Mouse (Mus musculus) G1E (cell line): ENCODE results near the gene Hamp2. TPM values are rescaled to one million over a fixed set of nuclear protein-coding genes. Genes with fewer than 3 reads are reported as not detected.

ENCODE experiments used
- ATAC-seq: 2 replicates; pipeline ENCODE4 v1.8.0; 2016; ENCODE audit warnings: mild to moderate bottlenecking; ENCODE audit not compliant: insufficient number of reproducible peaks, poor library complexity, low FRiP score, severe bottlenecking; ENCODE audit errors: extremely low read depth
- DNase-seq: peaks from one replicate; pipeline ENCODE4 v3.0.0; 2012; ENCODE audit warnings: low spot score
- H3K27me3 ChIP-seq: 2 replicates; pipeline ENCODE4 v1.6.1; 2012; ENCODE audit warnings: mild to moderate bottlenecking, low read length, inconsistent platforms; ENCODE audit not compliant: insufficient read depth
- H3K36me3 ChIP-seq: replicated peaks from 2 replicates; pipeline ENCODE3; 2012; ENCODE audit warnings: mild to moderate bottlenecking, inconsistent platforms
- H3K4me1 ChIP-seq: 2 replicates; pipeline ENCODE4 v1.6.1; 2012; ENCODE audit warnings: low read depth, low read length, inconsistent platforms, mixed read lengths; ENCODE audit not compliant: insufficient read depth
- H3K4me3 ChIP-seq: 2 replicates; pipeline ENCODE4 v1.5.1; 2012; ENCODE audit warnings: low read depth, mild to moderate bottlenecking, inconsistent platforms, low read length, moderate library complexity, mixed read lengths
- H3K9me3 ChIP-seq: replicated peaks from 2 replicates; pipeline ENCODE4 v1.6.1; 2012; ENCODE audit warnings: inconsistent platforms
- CTCF ChIP-seq: IDR thresholded peaks from 2 replicates; pipeline ENCODE4 v1.5.1; 2012; ENCODE audit warnings: low read depth, low read length, inconsistent platforms, mixed read lengths
- GATA1 ChIP-seq: IDR thresholded peaks from 2 replicates; pipeline ENCODE4 v1.6.1; 2012; ENCODE audit warnings: borderline replicate concordance, low read length, inconsistent platforms, mixed read lengths
- GATA2 ChIP-seq: IDR thresholded peaks from 2 replicates; pipeline ENCODE4 v1.6.1; 2012; ENCODE audit warnings: low read depth, low read length, inconsistent platforms, borderline replicate concordance
- POLR2AphosphoS5 ChIP-seq: IDR thresholded peaks from 2 replicates; pipeline ENCODE4 v1.6.1; 2012; ENCODE audit warnings: low read depth, low read length, inconsistent platforms; ENCODE audit not compliant: insufficient replicate concordance
- TAL1 ChIP-seq: conservative IDR thresholded peaks from 2 replicates; pipeline ENCODE4 v1.6.1; 2012; ENCODE audit warnings: low read depth, low read length, inconsistent platforms, mixed read lengths
- polyA plus RNA-seq: library from polyadenylated mRNA; stranded (reverse); fragments of >175 nt; gene quantifications from 2 replicates; pipeline ENCODE4 v1.2.3, GENCODE M21; 2012
- total RNA-seq, 2 experiments: library from RNA; stranded (forward) in 1 of 2; stranded (reverse) in 1 of 2; fragments of 200-1000 nt in 1 of 2; fragments of >200 nt in 1 of 2; fragmentation: Nextera tagmentation in 1 of 2; gene quantifications; 2 replicates each; pipeline ENCODE4 v1.2.3; 2014 to 2017

Gene Hamp2
- total and polyA plus RNA-seq, 3 experiments, result not detected

- no peaks in the 10 kb centered on the region for H3K36me3 ChIP-seq
- DNase-seq (no peak), ATAC-seq (no peak)
- TF ChIP-seq TAL1 (no peak), GATA2 (no peak), POLR2AphosphoS5 (no peak), GATA1 (no peak), CTCF (no peak)
- no peaks in the 10 kb centered on the region for H3K9me3 ChIP-seq
- no peak overlapping the region for H3K4me3 ChIP-seq
- H3K4me1 ChIP-seq, result no peaks in the 10 kb centered on the region
- no peaks in the 10 kb centered on the region for H3K27me3 ChIP-seq
Observed at GRCm38 (mm10) chr7:30886852-30887251, 37.6 kb downstream of the Hamp2 start.

GRCm38 (mm10) chr7:30884047-30884446, 40.4 kb downstream of the Hamp2 start:
- Histone ChIP-seq H3K4me3 (no peak overlapping the region), H3K36me3 (no peaks in the 10 kb centered on the region), H3K4me1 (no peaks in the 10 kb centered on the region), H3K27me3 (no peaks in the 10 kb centered on the region), H3K9me3 (no peaks in the 10 kb centered on the region)
- DNase-seq (no peak), ATAC-seq (no peak)
- TF ChIP-seq GATA2 (no peak), TAL1 (no peak), CTCF (no peak), POLR2AphosphoS5 (no peak), GATA1 (no peak)

DNA sequence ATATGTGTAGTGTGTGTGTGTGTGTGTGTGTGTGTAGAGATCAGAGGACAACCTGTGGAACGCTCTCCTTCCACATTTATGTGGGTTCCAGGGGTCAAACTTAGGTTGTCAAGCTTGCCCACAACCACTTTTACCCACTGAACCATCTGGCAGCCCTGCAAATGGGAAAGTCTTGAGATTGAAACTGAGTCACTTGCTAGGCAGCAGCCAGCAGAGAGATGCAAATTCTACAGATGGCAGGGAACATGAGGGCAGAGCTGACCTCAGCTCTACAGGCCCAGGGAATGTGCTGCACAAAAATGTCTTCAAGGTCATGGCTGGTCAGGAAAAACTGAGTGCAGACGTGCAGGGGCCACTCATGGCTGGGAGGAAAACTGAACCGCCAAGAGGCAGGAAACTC, 43.1 kb downstream of the Hamp2 start:
- H3K27me3 ChIP-seq, result no peaks in the 10 kb centered on the region
- ATAC-seq, result no peak
- no peak for DNase-seq
- no peaks in the 10 kb centered on the region for H3K4me1 ChIP-seq
- no peaks in the 10 kb centered on the region for H3K9me3 ChIP-seq
- no peak overlapping the region for H3K4me3 ChIP-seq
- TF ChIP-seq CTCF (no peak), POLR2AphosphoS5 (no peak), GATA2 (no peak), TAL1 (no peak), GATA1 (no peak)
- H3K36me3 ChIP-seq, result no peaks in the 10 kb centered on the region

DNA sequence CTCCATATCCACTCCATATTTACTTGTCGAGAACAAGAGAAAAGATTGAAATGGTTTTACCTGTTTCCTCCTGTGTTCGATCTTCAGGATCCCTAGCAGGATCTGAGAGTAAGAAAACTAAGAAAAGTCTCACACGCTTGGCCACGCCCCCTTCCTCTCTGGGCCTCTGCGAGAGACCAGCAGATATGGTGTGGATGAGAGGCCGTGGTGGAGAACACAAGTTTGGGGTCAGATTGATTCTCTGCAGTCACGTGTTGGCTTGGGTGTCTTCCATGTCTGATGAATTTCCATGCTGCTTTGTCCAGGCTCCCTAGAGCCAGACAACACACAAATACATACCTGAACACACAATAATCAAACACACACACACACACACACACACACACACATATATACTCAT, 44.3 kb downstream of the Hamp2 start, which contains the start of gene Cd22:
TSS of gene Cd22 (minus strand) at position 167 of the 400 bp plus-strand sequence.
- TF ChIP-seq TAL1 (no peak), CTCF (no peak), GATA1 (no peak), POLR2AphosphoS5 (no peak), GATA2 (no peak)
- Histone ChIP-seq H3K4me1 (no peaks in the 10 kb centered on the region), H3K27me3 (no peaks in the 10 kb centered on the region), H3K4me3 (no peak within 1 kb of the TSS), H3K36me3 (no peaks in the 10 kb centered on the region), H3K9me3 (no peaks in the 10 kb centered on the region)
- no peak for DNase-seq
- no peak for ATAC-seq

DNA sequence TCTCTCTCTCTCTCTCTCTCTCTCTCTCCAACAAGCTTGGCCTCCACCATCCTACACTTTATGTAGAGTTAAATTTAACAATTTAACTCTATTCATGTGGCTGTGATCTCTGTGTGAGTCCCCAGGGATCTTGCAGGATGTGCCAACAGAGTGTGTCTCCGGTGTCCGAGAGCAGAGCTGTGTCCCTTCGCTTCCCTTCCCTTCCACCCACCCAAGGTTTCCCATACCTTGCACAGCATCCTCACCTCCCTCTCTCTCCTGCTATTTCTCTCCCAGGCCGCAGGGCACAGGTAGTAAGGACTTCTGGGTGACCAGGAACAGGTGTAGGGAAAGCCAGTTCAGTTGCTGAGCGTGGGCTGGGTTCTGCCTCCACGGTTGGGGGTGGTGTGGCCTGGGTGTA, 45.5 kb downstream of the Hamp2 start:
- no peak overlapping the region for H3K4me3 ChIP-seq
- ATAC-seq, result no peak
- no peak for DNase-seq
- no peaks in the 10 kb centered on the region for H3K27me3 ChIP-seq
- no peaks in the 10 kb centered on the region for H3K9me3 ChIP-seq
- no peaks in the 10 kb centered on the region for H3K36me3 ChIP-seq
- no peak for TF ChIP-seq POLR2AphosphoS5
- TF ChIP-seq GATA2, result no peak
- no peak for TF ChIP-seq GATA1
- no peak for TF ChIP-seq CTCF
- TF ChIP-seq TAL1, result no peak
- H3K4me1 ChIP-seq, result no peaks in the 10 kb centered on the region

- TF ChIP-seq CTCF, result 0 out of 2 replicates have a peak, but pooled peaks have one; percentile 17
- TF ChIP-seq GATA1, result no peak
- Histone ChIP-seq H3K9me3 (no peaks in the 10 kb centered on the region), H3K4me1 (no peaks in the 10 kb centered on the region), H3K27me3 (peaks cover 4% of the 10 kb centered on the region; the same call in 1 of the 2 replicates), H3K36me3 (no peaks in the 10 kb centered on the region), H3K4me3 (no peak overlapping the region)
- ATAC-seq (no peak), DNase-seq (peak; percentile 15)
Observed at GRCm38 (mm10) chr7:30873083-30873482, 51.4 kb downstream of the Hamp2 start.

Other genes starting within 250 kb of the Hamp2 start
Only the 20 nearest of the 24 such genes appear.
- gene Tmem147, start 195.1 kb downstream of the Hamp2 start, total RNA-seq (2014; fragmentation: Nextera tagmentation), result 57.5 and 67.7 TPM in 2 replicates
- 47.5 and 54.9 TPM in 2 replicates for gene Tmem147, start 195.1 kb downstream of the Hamp2 start, total RNA-seq (2017)
- gene Tmem147, start 195.1 kb downstream of the Hamp2 start, polyA plus RNA-seq, result 40.1 and 44.9 TPM in 2 replicates
- not detected in 2 replicates for gene Gapdhs, start 181.0 kb downstream of the Hamp2 start, total RNA-seq (2014; fragmentation: Nextera tagmentation)
- not detected in 2 replicates for gene Gapdhs, start 181.0 kb downstream of the Hamp2 start, total RNA-seq (2017)
- gene Gapdhs, start 181.0 kb downstream of the Hamp2 start, polyA plus RNA-seq, result not detected in 2 replicates
- 5.4 and 5.7 TPM in 2 replicates for gene Sbsn, start 173.2 kb downstream of the Hamp2 start, total RNA-seq (2014; fragmentation: Nextera tagmentation)
- 0.52 and 5.1 TPM in 2 replicates for gene Sbsn, start 173.2 kb downstream of the Hamp2 start, total RNA-seq (2017)
- 0.96 and 1.5 TPM in 2 replicates for gene Sbsn, start 173.2 kb downstream of the Hamp2 start, polyA plus RNA-seq
- not detected in 2 replicates for gene Dmkn, start 160.9 kb downstream of the Hamp2 start, total RNA-seq (2014; fragmentation: Nextera tagmentation)
- 0.44 TPM in 1 of 2 replicates, not detected in the other for gene Dmkn, start 160.9 kb downstream of the Hamp2 start, total RNA-seq (2017)
- not detected in 2 replicates for gene Dmkn, start 160.9 kb downstream of the Hamp2 start, polyA plus RNA-seq
- gene Krtdap, start 136.8 kb downstream of the Hamp2 start, total RNA-seq (2014; fragmentation: Nextera tagmentation), result not detected in 2 replicates
- gene Krtdap, start 136.8 kb downstream of the Hamp2 start, total RNA-seq (2017), result not detected in 2 replicates
- not detected in 2 replicates for gene Krtdap, start 136.8 kb downstream of the Hamp2 start, polyA plus RNA-seq
- gene Ffar2, start 100.9 kb downstream of the Hamp2 start, total RNA-seq (2014; fragmentation: Nextera tagmentation), result not detected in 2 replicates
- gene Ffar2, start 100.9 kb downstream of the Hamp2 start, total RNA-seq (2017), result 0.23 and 0.33 TPM in 2 replicates
- gene Ffar2, start 100.9 kb downstream of the Hamp2 start, polyA plus RNA-seq, result 0.31 and 0.34 TPM in 2 replicates
- gene Ffar3, start 68.5 kb downstream of the Hamp2 start, total RNA-seq (2014; fragmentation: Nextera tagmentation), result not detected in 2 replicates
- gene Ffar3, start 68.5 kb downstream of the Hamp2 start, total RNA-seq (2017), result 0.12 TPM in 1 of 2 replicates, not detected in the other
- gene Ffar3, start 68.5 kb downstream of the Hamp2 start, polyA plus RNA-seq, result not detected in 2 replicates
- gene Ffar1, start 63.1 kb downstream of the Hamp2 start, total RNA-seq (2014; fragmentation: Nextera tagmentation), result not detected in 2 replicates
- 0.06 and 0.11 TPM in 2 replicates for gene Ffar1, start 63.1 kb downstream of the Hamp2 start, total RNA-seq (2017)
- gene Ffar1, start 63.1 kb downstream of the Hamp2 start, polyA plus RNA-seq, result not detected in 2 replicates
- gene Cd22, start 44.3 kb downstream of the Hamp2 start, total RNA-seq (2014; fragmentation: Nextera tagmentation), result not detected in 2 replicates
- 0.22 TPM in 1 of 2 replicates, not detected in the other for gene Cd22, start 44.3 kb downstream of the Hamp2 start, total RNA-seq (2017)
- gene Cd22, start 44.3 kb downstream of the Hamp2 start, polyA plus RNA-seq, result not detected in 2 replicates
- gene Mag, start 9.8 kb downstream of the Hamp2 start, total RNA-seq (2014; fragmentation: Nextera tagmentation), result not detected in 2 replicates
- gene Mag, start 9.8 kb downstream of the Hamp2 start, total RNA-seq (2017), result not detected in 2 replicates
- not detected in 2 replicates for gene Mag, start 9.8 kb downstream of the Hamp2 start, polyA plus RNA-seq
- gene Hamp, start 19.4 kb upstream of the Hamp2 start, total RNA-seq (2014; fragmentation: Nextera tagmentation), result not detected in 2 replicates
- gene Hamp, start 19.4 kb upstream of the Hamp2 start, total RNA-seq (2017), result not detected in 2 replicates
- gene Hamp, start 19.4 kb upstream of the Hamp2 start, polyA plus RNA-seq, result not detected in 2 replicates
- 132 and 135 TPM in 2 replicates for gene Usf2, start 32.1 kb upstream of the Hamp2 start, total RNA-seq (2014; fragmentation: Nextera tagmentation)
- 63.8 and 69.9 TPM in 2 replicates for gene Usf2, start 32.1 kb upstream of the Hamp2 start, total RNA-seq (2017)
- 101 and 113 TPM in 2 replicates for gene Usf2, start 32.1 kb upstream of the Hamp2 start, polyA plus RNA-seq
- gene Lsr, start 48.8 kb upstream of the Hamp2 start, total RNA-seq (2014; fragmentation: Nextera tagmentation), result not detected in 2 replicates
- gene Lsr, start 48.8 kb upstream of the Hamp2 start, total RNA-seq (2017), result 0.11 TPM in 1 of 2 replicates, not detected in the other
- not detected in 2 replicates for gene Lsr, start 48.8 kb upstream of the Hamp2 start, polyA plus RNA-seq
- not detected in 2 replicates for gene Fam187b, start 49.1 kb upstream of the Hamp2 start, total RNA-seq (2014; fragmentation: Nextera tagmentation)
- 0.12 and 0.27 TPM in 2 replicates for gene Fam187b, start 49.1 kb upstream of the Hamp2 start, total RNA-seq (2017)
- gene Fam187b, start 49.1 kb upstream of the Hamp2 start, polyA plus RNA-seq, result 0.03 TPM in 1 of 2 replicates, not detected in the other
- gene Fxyd5, start 117.8 kb upstream of the Hamp2 start, total RNA-seq (2014; fragmentation: Nextera tagmentation), result 0.75 and 1.7 TPM in 2 replicates
- gene Fxyd5, start 117.8 kb upstream of the Hamp2 start, total RNA-seq (2017), result 3.3 and 3.4 TPM in 2 replicates
- gene Fxyd5, start 117.8 kb upstream of the Hamp2 start, polyA plus RNA-seq, result 1.2 and 1.8 TPM in 2 replicates
- gene Fxyd7, start 126.8 kb upstream of the Hamp2 start, total RNA-seq (2014; fragmentation: Nextera tagmentation), result not detected in 2 replicates
- not detected in 2 replicates for gene Fxyd7, start 126.8 kb upstream of the Hamp2 start, total RNA-seq (2017)
- not detected in 2 replicates for gene Fxyd7, start 126.8 kb upstream of the Hamp2 start, polyA plus RNA-seq
- not detected in 2 replicates for gene Fxyd1, start 132.5 kb upstream of the Hamp2 start, total RNA-seq (2014; fragmentation: Nextera tagmentation)
- 0.35 TPM in 1 of 2 replicates, not detected in the other for gene Fxyd1, start 132.5 kb upstream of the Hamp2 start, total RNA-seq (2017)
- gene Fxyd1, start 132.5 kb upstream of the Hamp2 start, polyA plus RNA-seq, result not detected in 2 replicates
- not detected in 2 replicates for gene Lgi4, start 134.7 kb upstream of the Hamp2 start, total RNA-seq (2014; fragmentation: Nextera tagmentation)
- gene Lgi4, start 134.7 kb upstream of the Hamp2 start, total RNA-seq (2017), result 0.05 TPM in 1 of 2 replicates, not detected in the other
- gene Lgi4, start 134.7 kb upstream of the Hamp2 start, polyA plus RNA-seq, result not detected in 2 replicates
- not detected in 2 replicates for gene Fxyd3, start 152.0 kb upstream of the Hamp2 start, total RNA-seq (2014; fragmentation: Nextera tagmentation)
- 0.06 and 0.16 TPM in 2 replicates for gene Fxyd3, start 152.0 kb upstream of the Hamp2 start, total RNA-seq (2017)
- gene Fxyd3, start 152.0 kb upstream of the Hamp2 start, polyA plus RNA-seq, result not detected in 2 replicates
- not detected in 2 replicates for gene Hpn, start 190.6 kb upstream of the Hamp2 start, total RNA-seq (2014; fragmentation: Nextera tagmentation)
- 0.87 TPM in 1 of 2 replicates, not detected in the other for gene Hpn, start 190.6 kb upstream of the Hamp2 start, total RNA-seq (2017)
- not detected in 2 replicates for gene Hpn, start 190.6 kb upstream of the Hamp2 start, polyA plus RNA-seq